Mouse (Mus musculus): Measurements from ENCODE around the gene Akt3.

DNA sequence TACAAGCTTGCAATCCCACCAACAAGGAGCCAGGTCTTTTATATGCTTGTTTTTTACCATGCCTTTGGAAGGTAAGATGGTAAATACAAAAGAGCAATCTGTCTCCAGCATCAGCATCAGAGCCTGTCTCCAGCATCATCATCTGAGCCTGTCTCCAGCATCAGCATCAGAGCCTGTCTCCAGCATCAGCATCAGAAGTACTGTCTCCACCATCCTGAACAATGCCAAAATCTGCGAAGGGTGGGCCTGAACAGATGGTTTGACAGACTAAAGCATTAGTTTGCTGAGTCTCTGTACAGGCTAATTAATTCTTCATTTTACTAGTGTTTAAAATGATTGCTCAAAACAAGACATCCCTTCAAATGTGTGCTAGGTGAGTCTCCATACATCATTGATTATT, 40.2 kb upstream of the Akt3 start:
- no peak for TF ChIP-seq POLR2A (IDR thresholded peaks at IDR 0.05; ENCODE audit: borderline replicate concordance, extremely low read depth, low read depth, low read length)
- no peak for TF ChIP-seq CTCF (IDR thresholded peaks at IDR 0.05; ENCODE audit: insufficient read depth, low read length)

Data from lung, adult 2 months (tissue).